Mouse (Mus musculus): ENCODE data around the gene Atp5s. TPM values are rescaled to one million over a fixed set of nuclear protein-coding genes. Genes with fewer than 3 reads are reported as not detected.

Atp5s gene
- polyA plus RNA-seq, 1 experiment = 30.4 TPM

GRCm38 (mm10) chr12:69777957-69778356 lies 53.2 kb downstream of the Atp5s start:
- DNase-seq (ENCODE audit: low spot score) = no peak

GRCm38 (mm10) chr12:69781480-69781879 lies 56.7 kb downstream of the Atp5s start:
- no peak for DNase-seq (ENCODE audit: low spot score)

GRCm38 (mm10) chr12:69781935-69782650 lies 57.3 kb downstream of the Atp5s start:
- no peak for DNase-seq (ENCODE audit: low spot score)

GRCm38 (mm10) chr12:69783247-69784025 lies 58.7 kb downstream of the Atp5s start:
- no peak for DNase-seq (ENCODE audit: low spot score)

GRCm38 (mm10) chr12:69785471-69785870 lies 60.7 kb downstream of the Atp5s start:
- no peak for DNase-seq (ENCODE audit: low spot score)

GRCm38 (mm10) chr12:69788380-69788779 lies 63.6 kb downstream of the Atp5s start:
- DNase-seq (ENCODE audit: low spot score) = no peak

- no peak for DNase-seq (ENCODE audit: low spot score)
Measured at GRCm38 (mm10) chr12:69789766-69790529, 65.2 kb downstream of the Atp5s start.

- DNase-seq (ENCODE audit: low spot score) = peak; percentile 42
Measured at GRCm38 (mm10) chr12:69790530-69791505, 66.1 kb downstream of the Atp5s start, which contains the start of gene Cdkl1. Gene Cdkl1 (minus strand): TSS chr12:69791267.

Other genes with a start within 250 kb of the Atp5s start
- gene Vcpkmt, start 141.9 kb upstream of the Atp5s start, polyA plus RNA-seq (2012; rRNA removed) = 9.4 and 9.8 TPM in 2 replicates
- 27.8 and 30.3 TPM in 2 replicates for gene Sos2, start 43.1 kb upstream of the Atp5s start, polyA plus RNA-seq (2012; rRNA removed)
- 9.6 and 11.9 TPM in 2 replicates for gene L2hgdh, start 77 bp upstream of the Atp5s start, polyA plus RNA-seq (2012; rRNA removed)
- gene Cdkl1, start 66.3 kb downstream of the Atp5s start, polyA plus RNA-seq (2012; rRNA removed) = 5.4 and 11.1 TPM in 2 replicates
- 6.8 and 9.1 TPM in 2 replicates for gene Atl1, start 167.7 kb downstream of the Atp5s start, polyA plus RNA-seq (2012; rRNA removed)
- 23.3 and 29.0 TPM in 2 replicates for gene Map4k5, start 168.2 kb downstream of the Atp5s start, polyA plus RNA-seq (2012; rRNA removed)

All from urinary bladder, adult 2 months (tissue).